Mouse (Mus musculus) small intestine, adult 2 months (tissue): ENCODE measurements around the gene Olfr1282. TPM values are rescaled to one million over a fixed set of nuclear protein-coding genes. Genes with fewer than 3 reads are reported as not detected.
"Not testable (repeated sequence)": the region's sequence is repeated elsewhere in the genome, so short reads cannot be mapped to it uniquely, and the experiment has no call there.

Experiments
- H3K27ac ChIP-seq: fragments of 200-500 bp; 2 replicates; pipeline ENCODE4 v1.5.1; 2012; ENCODE audit warnings: low read depth, low read length, control low read depth, inconsistent platforms; ENCODE audit not compliant: insufficient read depth
- H3K27me3 ChIP-seq: fragments of 200-500 bp; 2 replicates; pipeline ENCODE4 v1.6.1; 2012; ENCODE audit warnings: mild to moderate bottlenecking, moderate library complexity, low read length, inconsistent platforms; ENCODE audit not compliant: control insufficient read depth, insufficient read depth
- H3K36me3 ChIP-seq: fragments of 200-500 bp; 2 replicates; pipeline ENCODE4 v1.6.1; 2012; ENCODE audit warnings: mild to moderate bottlenecking, low read length, control low read depth, inconsistent platforms; ENCODE audit not compliant: control insufficient read depth, insufficient read depth
- H3K4me1 ChIP-seq: fragments of 200-500 bp; 2 replicates; pipeline ENCODE4 v1.6.1; 2012; ENCODE audit warnings: low read length, inconsistent platforms, mixed read lengths; ENCODE audit not compliant: control insufficient read depth, insufficient read depth, insufficient read length
- H3K4me3 ChIP-seq: fragments of 200-500 bp; 2 replicates; pipeline ENCODE4 v1.5.1; 2012; ENCODE audit warnings: low read depth, mild to moderate bottlenecking, control low read depth, inconsistent platforms, low read length, moderate library complexity
- CTCF ChIP-seq: fragments of 200-500 bp; IDR thresholded peaks from 2 replicates; pipeline ENCODE4 v1.5.1; 2012; ENCODE audit warnings: low read depth, mild to moderate bottlenecking, control low read depth, inconsistent platforms, low read length, moderate library complexity, mixed read lengths; ENCODE audit not compliant: insufficient replicate concordance, insufficient read length; ENCODE audit errors: extremely low read depth
- POLR2A ChIP-seq: fragments of 200-500 bp; IDR thresholded peaks from 2 replicates; pipeline ENCODE4 v1.6.1; 2012; ENCODE audit warnings: low read depth, mild to moderate bottlenecking, control low read depth, inconsistent platforms, low read length, moderate library complexity
- WGBS: fragments of 180-500 bp; shearing (Covaris S2); methylation state at CpG from one replicate; pipeline ENCODE4 v1.1.7; 2018; 5-methylcytosine and 5-hydroxymethylcytosine counted together
- polyA plus RNA-seq: library from polyadenylated mRNA; depleted of rRNA; stranded (reverse); fragments of >200 nt; gene quantifications from 2 replicates; pipeline ENCODE4 v1.2.3, GENCODE M21; 2012; rRNA removed

Olfr1282 gene
- polyA plus RNA-seq, result not detected in 2 replicates

- no peak for TF ChIP-seq POLR2A
- no peak for TF ChIP-seq CTCF
- H3K4me3 ChIP-seq, result no peak within 1 kb of the TSS
- H3K36me3 ChIP-seq, result no peaks in the 10 kb centered on the region
- WGBS, result 60% methylated on average over 2 of the region's 2 CpGs
- H3K27ac ChIP-seq, result no peak within 1 kb of the TSS
- H3K27me3 ChIP-seq, result no peaks in the 10 kb centered on the region
- no peaks in the 10 kb centered on the region for H3K4me1 ChIP-seq
These were observed at the start of gene Olfr1282 for GRCm38 (mm10) chr2:111335976-111336375. Olfr1282 (minus strand) TSS chr2:111336076.

- Histone ChIP-seq H3K4me1 (no peaks in the 10 kb centered on the region), H3K27me3 (no peaks in the 10 kb centered on the region), H3K4me3 (no peak within 1 kb of the TSS), H3K27ac (no peak within 1 kb of the TSS), H3K36me3 (no peaks in the 10 kb centered on the region)
- 76% methylated on average over 1 of the region's 1 CpGs for WGBS
- no peak for TF ChIP-seq POLR2A
These were observed 39.3 kb upstream of the Olfr1282 start, which contains the start of gene Olfr1284 for GRCm38 (mm10) chr2:111375222-111375621. Olfr1284 (plus strand) TSS chr2:111375522.

DNA sequence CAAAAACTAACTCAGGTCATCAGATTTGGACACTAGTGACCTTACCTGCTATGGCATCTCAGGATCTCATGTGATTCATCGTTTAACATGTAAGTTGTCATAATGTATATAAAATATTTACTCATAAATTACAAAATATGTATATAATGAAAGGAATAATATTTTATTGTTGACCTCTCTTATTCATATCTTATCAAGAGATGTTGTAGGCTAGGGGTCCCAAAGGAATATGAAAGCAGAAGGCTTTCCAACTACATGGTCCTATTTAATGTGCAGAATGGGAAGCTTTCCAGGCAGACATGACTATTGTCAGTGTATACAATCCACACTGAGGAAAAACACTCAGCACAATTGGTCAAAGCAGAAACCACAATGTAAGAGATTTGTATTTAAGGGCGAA lies 30.6 kb upstream of the Olfr1282 start, which contains the start of gene Olfr1283:
TSS of gene Olfr1283 (plus strand) at position 301 of the 400 bp plus-strand sequence.
- WGBS, result 75% methylated on average over 2 of the region's 2 CpGs
- TF ChIP-seq CTCF (no peak), POLR2A (no peak)
- no peaks in the 10 kb centered on the region for H3K4me1 ChIP-seq
- H3K27ac ChIP-seq, result no peak within 1 kb of the TSS
- no peaks in the 10 kb centered on the region for H3K27me3 ChIP-seq
- H3K4me3 ChIP-seq, result no peak within 1 kb of the TSS
- H3K36me3 ChIP-seq, result no peaks in the 10 kb centered on the region

GRCm38 (mm10) chr2:111333721-111334120 lies 2.2 kb downstream of the Olfr1282 start:
- not testable (repeated sequence) for H3K4me3 ChIP-seq, H3K27me3 ChIP-seq, H3K27ac ChIP-seq, H3K36me3 ChIP-seq, H3K4me1 ChIP-seq
- 81% methylated on average over 5 of the region's 5 CpGs for WGBS

GRCm38 (mm10) chr2:111326220-111326619 lies 9.7 kb downstream of the Olfr1282 start, which contains the start of gene Olfr1281:
Olfr1281 (plus strand) TSS chr2:111326520.
- Histone ChIP-seq H3K4me1 (no peaks in the 10 kb centered on the region), H3K36me3 (no peaks in the 10 kb centered on the region), H3K27me3 (no peaks in the 10 kb centered on the region), H3K4me3 (no peak within 1 kb of the TSS), H3K27ac (no peak within 1 kb of the TSS)
- TF ChIP-seq CTCF, result no peak
- no peak for TF ChIP-seq POLR2A
- WGBS, result 72% methylated on average over 2 of the region's 2 CpGs

- H3K4me1 ChIP-seq, result no peaks in the 10 kb centered on the region
- TF ChIP-seq POLR2A (no peak), CTCF (no peak)
- H3K36me3 ChIP-seq, result no peaks in the 10 kb centered on the region
- H3K27ac ChIP-seq, result no peak within 1 kb of the TSS
- H3K27me3 ChIP-seq, result no peaks in the 10 kb centered on the region
- H3K4me3 ChIP-seq, result no peak within 1 kb of the TSS
These were observed 22.2 kb downstream of the Olfr1282 start, which contains the start of gene Olfr1280 for GRCm38 (mm10) chr2:111313717-111314116. Olfr1280 (plus strand) TSS chr2:111314017.

DNA sequence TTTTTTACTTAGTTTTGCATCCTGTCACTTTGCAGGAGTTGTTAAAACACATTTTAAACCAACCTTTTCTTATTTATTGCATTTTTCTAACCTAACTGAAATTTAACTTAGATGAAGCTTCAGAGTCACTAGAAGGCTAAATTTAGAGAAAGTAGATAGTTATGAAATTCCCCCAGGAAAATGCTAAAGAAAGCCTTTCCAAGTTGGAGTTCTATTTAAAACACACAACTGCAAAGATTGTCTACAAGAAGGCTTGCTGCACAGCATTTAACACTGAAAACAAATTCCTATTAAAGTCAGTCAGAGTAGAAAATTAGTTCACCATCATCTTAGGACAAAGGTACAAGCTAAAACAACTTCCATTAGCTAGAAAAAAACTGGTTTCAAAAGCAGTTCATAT lies 35.5 kb downstream of the Olfr1282 start, which contains the start of gene Olfr1279:
TSS of gene Olfr1279 (plus strand) at position 262 of the 400 bp plus-strand sequence.
- no peaks in the 10 kb centered on the region for H3K4me1 ChIP-seq
- H3K4me3 ChIP-seq, result no peak within 1 kb of the TSS
- no peak within 1 kb of the TSS for H3K27ac ChIP-seq
- H3K36me3 ChIP-seq, result no peaks in the 10 kb centered on the region
- TF ChIP-seq CTCF, result no peak
- no peak for TF ChIP-seq POLR2A
- H3K27me3 ChIP-seq, result no peaks in the 10 kb centered on the region

DNA sequence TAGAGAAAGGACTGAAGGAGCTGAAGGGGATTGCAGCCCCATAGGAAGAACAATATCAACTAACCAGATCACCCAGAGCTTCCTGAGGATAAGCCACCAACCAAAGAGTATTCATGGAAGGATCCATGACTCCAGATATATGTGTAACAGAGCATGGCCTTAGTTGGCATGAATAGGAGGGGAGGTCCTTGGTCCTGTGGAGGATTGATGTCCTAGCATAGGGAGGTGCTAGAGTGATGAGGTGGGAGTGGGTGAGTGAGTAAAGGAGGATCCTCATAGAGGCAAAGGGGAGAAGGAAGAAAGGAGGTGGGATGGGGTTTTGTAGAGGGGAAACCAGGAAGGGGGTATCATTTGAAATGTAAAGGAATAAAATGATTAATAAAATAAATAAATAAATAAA lies 37.3 kb downstream of the Olfr1282 start:
- Histone ChIP-seq H3K36me3 (no peaks in the 10 kb centered on the region), H3K4me3 (no peak overlapping the region), H3K27me3 (no peaks in the 10 kb centered on the region), H3K4me1 (no peaks in the 10 kb centered on the region), H3K27ac (no peak overlapping the region)
- TF ChIP-seq CTCF (no peak), POLR2A (no peak)
